Mouse (Mus musculus) kidney, postnatal 14 days (tissue): Measurements from ENCODE around the gene Nfic.
"Not testable (repeated sequence)": the region's sequence is repeated elsewhere in the genome, so short reads cannot be mapped to it uniquely, and the experiment has no call there.

Experiments used
- DNase-seq: peaks from one replicate; pipeline ENCODE4 v3.0.0; 2022; ENCODE audit warnings: mixed read lengths

The Nfic gene

DNA sequence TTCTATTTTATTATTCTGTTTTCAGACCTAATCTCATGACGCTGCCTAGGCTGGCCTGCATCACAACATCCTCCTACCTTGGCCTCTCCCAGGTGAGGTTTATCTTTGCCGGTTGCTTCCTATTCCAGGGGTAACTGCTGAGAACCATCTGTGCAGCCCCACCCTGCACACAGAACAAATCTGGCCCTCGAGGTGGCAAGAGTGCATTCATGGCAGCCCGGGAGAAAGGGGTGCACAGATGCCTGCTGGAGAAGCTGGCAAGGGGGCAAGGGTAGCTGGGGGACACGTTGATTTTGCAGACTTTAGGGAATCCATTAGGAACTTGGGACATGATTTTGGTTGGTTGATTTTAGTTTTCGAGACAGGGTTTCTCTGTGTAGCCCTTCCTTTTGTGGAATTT is 2.8 kb upstream of the Nfic start:
- DNase-seq: no peak

DNA sequence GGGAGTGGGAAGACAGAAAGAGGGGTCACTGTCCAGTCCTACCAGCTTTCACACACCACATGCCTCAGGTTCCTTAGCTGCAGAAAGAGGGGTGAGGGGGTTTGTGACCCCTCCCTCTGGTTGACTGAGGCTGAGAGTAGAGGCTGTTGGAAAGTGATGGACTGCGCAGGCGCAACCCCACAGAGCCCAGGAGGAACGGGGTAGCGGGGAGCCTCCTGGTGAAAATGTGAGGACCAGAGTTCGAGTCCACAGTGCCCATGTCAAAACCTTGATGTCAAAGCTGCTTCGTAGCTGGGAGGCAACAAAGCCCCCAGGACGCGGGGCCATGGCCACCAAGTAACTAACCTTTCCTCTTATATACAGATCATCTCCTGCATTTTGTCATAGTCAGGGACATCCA is 2.2 kb upstream of the Nfic start:
- DNase-seq: no peak

DNA sequence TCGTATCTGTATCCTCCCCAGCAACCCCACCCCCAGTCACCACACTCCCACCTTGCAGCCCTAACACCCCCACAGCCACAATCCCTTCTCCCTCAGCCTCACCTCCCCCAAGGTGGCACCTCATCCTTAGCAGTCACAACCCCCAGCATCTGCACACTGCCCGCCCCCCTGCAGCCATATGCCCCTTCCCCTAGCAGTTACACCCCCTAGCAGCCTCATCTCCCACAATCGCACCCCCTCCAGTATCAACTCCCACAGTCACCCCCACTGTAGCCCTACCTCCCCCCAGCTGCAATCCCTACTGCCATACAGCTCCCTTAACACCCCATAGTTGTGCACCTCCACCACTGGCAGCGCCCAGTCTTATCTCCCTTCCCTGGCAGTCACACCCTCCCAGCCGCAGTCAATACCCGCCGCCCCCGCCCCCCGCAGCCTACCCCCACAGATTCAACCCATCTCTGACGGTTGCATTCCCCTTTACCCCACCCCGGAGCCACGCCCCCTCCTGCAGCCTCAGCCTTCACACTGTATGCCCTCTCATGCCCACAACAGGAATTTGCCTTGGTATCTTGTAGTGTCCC is 1.6 kb upstream of the Nfic start:
- DNase-seq: no peak

DNA sequence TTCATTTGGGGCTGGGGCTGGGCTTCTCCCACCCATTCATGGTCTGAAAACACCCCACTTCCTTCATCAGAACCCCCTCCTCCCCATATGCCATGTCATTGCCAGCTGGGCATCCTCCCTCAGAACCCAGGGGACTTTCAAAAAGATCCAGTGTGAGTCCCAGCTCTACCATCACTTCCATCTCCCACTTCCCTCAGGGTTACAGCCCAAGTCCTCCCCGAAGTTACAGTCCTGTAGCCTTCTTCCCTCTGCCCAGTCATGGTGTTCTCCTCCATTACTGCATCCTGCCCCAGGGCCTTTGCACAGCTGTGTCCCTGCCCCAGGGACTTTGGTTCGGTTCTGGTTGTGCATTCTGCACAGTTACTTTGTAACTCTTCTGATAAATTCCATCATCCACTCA is 1.3 kb downstream of the Nfic start:
- DNase-seq: no peak

DNA sequence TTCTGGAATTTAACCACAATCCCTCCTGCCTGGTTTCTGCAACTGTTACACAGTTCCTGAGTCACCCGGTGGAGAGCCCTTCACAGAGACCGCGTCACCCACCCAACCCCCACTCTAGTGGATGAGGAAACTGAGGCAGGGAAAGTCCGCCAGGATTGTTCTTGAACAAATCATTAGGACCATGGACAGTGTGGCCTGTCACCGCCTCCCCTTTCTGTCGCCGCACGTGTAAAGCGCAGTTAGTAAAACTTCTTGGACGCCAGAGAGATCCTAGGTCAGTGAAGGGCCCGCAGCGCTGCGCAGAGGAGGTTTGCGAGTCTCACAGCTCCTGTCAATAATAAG is 2.5 kb downstream of the Nfic start:
- DNase-seq: no peak

DNA sequence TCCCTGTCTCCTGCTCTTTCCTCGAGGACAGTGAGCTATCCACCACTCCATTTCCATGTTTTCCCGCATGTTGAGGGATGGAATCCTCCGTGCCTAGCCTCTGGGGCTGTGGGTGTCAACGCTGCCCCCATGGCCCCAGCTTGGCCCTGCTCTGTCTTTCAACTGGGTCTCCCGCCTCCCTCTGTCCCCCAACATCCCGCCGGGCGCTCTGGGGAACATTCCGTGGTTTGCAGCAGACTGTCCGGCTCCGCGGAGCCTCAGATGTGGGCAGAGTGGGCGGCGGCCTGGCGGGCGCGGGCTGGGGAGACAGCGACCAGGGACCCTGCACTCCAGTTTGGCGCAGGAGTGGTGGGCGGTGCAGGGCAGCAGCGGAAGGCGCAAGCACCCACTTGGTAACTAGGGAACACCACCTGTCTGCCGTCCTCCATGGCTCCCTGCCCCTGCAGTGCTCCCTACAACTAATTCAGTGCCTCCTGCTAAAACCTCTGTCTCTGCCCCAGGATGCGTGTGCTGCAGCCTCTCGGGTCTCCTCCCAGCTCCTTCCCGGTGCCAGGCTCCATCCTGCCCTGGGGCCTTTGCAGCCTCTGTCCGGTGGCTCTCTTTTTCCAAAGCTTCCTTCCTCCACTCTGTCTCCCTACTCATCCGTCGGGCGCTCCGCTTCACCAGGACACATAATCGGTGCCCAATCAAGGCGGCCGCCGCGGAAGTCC is 3.0 kb downstream of the Nfic start:
- DNase-seq: no peak

DNA sequence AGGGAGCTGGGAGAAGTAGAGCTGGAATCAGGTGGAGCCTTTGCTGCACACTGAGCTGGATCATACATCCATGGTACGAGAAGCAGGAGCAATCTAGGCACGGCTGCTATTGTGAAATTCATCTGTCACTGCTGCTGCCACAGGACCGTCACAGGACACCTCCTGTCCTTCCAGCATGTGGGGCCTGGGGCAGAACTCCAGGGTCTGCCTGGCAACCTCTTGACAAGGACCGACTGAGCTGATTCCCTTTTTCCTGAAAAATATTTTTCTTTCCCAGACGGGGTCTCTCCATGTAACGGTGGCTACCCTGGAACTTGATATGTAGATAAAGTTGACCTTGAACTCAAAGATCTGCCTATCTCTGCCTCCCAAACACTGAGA is 4.1 kb downstream of the Nfic start:
- DNase-seq: no peak

DNA sequence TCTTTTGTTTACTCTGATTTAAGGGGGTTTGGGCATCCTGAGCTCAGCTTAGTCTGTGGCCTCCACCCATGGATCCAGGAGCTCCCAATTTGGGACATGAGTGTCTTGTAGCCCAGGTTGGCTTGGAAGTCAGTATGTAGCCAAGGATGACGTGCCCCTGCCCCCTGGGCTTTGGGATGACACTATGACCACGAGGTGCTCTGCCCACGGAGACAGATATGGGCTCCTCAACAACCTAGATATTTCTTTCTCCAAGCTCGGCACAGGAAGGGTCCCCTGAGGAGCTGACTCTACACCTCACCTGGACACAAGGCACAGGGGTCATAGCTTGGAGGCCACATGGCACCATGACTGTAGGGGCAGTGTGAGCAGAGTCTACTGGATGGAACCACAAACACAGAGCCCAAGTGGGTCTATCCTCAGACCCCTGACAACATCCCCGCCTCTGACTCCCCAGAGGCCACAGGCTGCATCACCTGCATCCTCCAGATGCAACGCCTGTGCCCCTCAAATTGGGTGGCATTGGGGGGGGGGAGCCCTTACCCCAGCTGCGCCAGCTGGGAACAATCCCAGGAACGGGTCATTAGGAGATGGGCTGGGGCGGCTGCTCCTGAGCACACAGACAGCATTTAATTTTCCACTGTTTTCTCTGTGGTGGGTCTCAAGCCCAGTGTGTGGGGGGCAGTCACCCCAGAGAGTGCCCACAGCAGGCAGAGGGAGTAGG is 4.6 kb downstream of the Nfic start:
- no peak for DNase-seq

DNA sequence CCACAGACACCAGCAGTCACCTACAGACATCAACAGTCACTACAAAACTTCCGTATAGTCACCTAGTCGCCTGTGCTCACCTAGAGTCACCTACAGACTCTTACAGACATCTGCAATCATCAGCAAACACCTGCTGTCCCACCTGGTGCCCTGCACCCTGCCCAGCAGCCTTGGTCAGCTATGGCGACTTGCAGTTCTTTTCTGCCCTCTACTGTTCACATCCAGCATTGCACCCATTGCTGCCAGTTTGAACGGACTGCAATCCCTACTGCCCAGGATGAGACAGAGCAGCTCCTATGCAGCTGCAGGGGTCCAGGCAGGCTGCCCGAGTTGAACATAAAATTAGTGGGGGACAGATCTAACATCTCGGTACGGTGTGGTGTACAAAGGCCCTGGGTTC is 5.3 kb downstream of the Nfic start:
- DNase-seq: peak; percentile 89

DNA sequence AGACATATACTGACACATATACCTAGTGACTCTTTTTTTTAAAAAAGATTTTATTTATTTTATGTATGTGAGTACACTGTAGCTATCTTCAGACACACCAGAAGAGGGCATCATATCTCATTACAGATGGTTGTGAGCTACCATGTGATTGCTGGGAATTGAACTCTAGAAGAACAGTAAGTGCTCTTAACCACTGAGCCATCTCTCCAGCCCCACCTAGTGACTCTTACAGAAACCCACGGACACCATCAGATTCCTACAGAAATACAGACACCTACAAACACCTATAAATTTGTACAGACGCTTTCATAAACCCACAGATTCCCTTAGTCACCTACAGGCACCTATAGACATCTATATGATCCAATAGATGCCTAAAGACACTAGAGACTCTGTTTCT is 9.9 kb downstream of the Nfic start:
- not testable (repeated sequence) for DNase-seq

DNA sequence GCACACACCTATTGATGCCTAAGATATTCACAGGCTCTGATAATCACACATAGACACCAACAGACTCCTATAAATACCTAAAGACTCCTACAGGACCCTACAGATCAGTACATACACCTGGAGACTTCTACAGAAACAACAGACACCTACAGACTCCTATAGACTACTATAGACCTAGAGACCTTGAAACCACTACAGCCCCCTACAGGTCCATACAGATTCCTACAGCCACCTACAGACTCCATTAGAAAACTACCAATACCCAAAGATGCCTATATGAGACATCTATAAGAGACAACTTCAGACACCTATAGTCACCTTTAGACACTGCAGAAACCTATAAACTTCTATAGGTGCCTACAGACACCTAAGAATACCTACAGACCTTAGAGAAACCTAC is 14.4 kb downstream of the Nfic start:
- DNase-seq: no peak

DNA sequence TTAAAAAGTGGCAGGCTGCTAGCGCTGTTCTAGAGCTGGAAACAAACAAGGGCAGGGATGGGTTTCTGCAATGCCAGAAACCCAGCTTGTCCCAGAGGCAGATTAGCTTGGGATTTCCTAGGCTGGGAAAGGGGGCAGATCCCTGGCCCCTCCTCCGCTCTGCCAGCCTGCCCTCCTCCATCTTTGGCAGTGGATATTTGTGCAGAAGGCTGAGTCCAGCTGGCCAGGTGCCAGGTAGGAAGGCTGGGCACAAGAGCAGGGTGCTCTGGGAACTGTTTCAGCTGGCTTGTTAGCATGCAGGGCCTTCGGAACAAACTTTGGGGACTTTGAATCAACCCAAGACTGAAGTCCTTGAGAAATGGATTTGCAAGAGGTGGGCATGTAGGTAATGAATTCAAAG is 20.0 kb downstream of the Nfic start:
- peak; percentile 92 for DNase-seq

DNA sequence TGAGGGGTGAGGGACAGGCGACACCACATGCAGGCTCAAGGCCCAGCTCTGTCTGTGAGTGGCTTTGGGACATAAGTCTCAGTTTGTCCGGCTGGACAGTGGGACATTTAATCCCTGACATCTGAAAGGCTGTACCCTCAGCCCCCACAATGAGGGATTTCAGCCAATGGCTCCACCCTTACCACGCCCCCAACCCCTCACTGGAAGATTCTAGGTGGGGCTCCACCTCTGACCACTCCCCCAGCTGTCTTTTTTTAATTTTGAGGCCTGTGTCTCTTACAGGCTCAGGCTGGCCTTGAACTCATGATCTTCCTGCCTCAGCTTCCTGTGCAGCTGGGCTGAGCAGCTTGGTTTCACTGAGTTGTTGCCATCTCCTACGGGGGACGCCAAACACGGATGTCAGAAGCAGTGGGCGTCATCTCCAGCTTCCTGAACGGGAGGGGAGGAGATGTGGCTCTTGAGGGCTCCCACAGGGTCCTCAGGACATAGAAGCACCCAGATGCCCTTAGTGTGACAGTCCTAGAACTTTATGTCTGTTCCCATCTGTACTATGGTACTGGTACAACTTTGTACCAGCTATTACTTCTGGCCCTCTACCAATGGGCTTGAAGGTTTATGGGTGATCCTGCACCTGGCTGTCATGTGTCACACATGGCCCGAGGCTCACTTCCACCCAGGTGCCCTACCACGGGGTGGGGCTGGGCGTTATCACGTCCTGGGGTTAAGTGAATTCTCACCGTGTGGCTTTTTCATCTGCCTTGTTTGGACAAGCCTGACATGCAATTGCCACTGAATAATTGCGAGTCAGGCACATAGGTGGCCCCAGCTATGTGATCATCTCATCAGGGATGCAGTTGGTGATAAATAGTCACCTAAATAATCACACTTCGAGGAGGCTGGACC is 20.8 kb downstream of the Nfic start:
- DNase-seq: peak; percentile 32

DNA sequence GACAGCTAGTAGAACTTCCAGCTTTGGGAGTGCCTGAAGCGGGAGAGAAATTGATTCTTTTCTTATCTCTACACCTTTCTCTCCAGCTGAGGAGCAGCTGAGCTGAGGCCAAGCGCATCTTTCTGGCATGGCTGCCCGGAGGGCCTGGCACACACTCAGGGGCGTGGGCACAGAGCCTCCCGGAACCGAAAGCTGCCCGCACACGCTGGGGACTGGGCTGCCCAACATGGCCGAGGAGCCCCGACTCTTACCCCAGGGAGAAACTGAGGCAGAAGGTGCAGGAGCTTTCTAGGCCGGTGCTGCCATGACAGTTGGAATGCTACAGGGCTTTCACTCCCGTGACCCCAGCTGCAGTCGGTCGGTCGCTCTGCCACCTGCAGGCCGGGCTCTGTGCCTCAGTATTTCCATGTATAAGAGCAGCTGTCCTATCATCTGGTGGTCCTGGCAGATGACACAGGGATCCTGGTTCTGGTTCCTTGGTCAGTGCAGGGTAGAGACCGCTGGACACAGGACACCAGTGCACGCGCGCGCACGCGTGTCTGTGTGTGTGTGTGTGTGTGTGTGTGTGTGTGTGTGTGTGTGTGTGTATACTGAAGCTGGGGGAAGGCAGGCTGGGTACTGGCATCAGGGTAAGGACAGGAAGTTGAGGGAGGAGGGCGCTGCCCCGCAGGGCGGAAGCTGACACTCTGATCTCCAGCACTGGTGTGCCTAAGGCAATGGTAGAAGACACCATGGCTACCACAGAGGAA is 21.7 kb downstream of the Nfic start:
- DNase-seq: peak; percentile 36

DNA sequence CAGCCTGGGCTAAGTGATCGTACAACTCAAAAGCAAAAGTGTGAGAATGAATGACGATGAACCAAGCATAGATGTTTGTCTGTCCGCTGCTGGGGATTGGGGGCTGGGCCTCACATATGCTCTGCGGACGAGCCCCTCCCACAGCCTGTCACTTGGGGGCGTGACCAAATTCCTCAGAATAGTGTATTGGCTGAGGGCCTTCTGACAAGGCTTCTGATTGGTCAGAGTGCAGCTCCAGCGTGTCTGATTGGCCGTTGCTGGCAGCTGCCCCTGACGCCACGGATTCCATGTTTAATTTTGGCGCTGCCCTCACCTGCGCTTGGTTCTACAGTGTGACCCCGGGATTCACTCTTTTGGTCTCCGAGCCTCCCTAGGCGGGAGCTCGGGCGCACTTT is 22.6 kb downstream of the Nfic start:
- peak; percentile 97 for DNase-seq

DNA sequence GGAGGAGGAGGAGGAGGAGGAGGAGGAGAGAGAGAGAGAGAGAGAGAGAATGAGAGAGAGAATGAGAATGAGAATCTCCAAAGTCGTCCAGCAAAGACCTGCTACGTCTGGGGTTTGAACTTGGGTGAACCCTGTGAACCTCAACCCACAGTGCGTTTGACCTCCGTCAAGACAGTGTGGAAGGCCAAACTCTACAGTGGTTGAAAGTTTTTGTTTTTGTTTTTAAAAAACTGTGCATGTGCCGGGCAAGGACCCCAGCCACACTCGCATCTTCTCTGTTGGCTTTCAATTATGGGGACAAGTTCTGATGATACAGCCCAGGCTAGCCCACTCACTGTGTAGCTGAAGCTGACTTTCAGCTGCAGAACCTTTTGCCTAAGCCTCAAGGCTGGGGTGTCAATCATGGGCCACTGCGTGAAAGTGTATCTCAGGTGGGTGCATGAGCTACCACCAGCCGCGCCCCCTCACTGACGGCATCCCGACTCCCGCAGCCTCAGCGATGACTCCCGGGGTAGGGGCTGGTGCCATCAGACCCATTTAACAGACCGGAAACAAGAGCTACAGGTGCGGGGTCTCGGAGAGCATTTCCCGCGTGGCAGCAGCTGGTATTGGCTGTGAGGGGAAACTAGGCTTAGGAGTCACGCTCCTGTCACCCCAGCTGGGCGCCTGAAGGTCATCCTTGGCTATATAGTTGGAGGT is 23.1 kb downstream of the Nfic start:
- peak; percentile 26 for DNase-seq

DNA sequence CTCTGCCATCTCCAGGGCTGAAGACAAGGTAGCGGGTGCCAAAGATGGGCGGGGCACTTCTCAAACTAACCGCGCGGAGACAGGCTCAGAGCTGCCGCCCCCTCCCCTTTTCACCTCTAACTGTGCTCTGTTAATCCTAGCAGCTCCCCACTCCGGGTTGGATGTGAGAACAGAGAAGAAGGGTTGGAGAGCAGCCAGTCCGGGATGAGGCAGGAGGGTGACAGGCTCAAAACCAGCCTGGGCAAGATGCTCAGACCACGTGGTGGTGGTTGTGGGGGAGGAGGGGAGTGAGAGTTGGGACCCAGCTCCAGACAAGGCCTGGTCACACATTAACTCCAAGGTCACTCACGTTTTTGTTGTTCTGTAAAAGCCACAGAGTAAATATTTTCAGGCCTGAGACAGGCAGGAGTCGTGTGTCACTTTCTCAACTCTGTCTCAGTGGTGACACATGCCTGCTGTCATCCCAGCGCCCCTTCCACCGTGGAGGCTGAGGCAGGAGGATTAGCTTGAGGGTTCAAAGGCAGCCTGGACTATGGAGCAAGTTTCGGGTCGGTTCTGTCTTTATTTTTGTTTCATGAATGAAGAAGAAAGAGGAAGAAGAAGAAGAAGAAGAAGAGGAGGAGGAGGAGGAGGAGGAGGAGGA is 23.8 kb downstream of the Nfic start:
- DNase-seq: peak; percentile 89

DNA sequence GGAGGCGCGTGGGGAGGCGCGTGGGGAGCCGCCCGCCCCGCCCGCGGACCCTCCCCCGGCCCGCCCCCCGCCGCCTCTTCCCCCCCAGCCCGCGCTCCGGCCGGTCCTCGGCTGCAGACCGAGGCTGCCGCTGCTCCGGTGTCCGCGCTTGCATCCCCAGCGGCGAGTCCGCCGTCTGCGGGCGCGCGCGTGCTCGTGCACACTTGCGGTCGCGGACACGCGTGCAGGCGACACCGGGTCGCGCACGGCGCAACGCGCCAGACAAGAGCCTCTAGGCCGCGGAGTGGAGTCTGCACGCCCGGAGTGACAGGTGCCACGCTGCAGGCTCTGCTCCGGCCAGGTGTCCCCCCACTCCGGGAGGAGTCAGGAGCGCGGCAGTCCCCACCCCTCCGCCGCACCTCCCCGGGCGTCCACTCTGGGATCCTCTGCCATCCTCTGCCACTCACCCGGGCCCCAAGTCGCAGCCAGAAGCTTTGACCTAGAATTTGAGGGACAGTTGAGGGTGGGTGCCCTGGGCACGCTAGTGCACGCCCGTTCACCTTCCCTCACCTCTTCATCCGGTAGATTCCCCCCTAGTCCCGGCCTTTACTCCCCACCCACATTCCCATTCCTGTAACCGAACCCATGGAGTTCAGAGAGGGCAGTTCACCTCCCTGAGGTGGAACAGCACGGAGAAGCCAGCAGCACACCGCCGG is 24.5 kb downstream of the Nfic start:
- peak; percentile 82 for DNase-seq

DNA sequence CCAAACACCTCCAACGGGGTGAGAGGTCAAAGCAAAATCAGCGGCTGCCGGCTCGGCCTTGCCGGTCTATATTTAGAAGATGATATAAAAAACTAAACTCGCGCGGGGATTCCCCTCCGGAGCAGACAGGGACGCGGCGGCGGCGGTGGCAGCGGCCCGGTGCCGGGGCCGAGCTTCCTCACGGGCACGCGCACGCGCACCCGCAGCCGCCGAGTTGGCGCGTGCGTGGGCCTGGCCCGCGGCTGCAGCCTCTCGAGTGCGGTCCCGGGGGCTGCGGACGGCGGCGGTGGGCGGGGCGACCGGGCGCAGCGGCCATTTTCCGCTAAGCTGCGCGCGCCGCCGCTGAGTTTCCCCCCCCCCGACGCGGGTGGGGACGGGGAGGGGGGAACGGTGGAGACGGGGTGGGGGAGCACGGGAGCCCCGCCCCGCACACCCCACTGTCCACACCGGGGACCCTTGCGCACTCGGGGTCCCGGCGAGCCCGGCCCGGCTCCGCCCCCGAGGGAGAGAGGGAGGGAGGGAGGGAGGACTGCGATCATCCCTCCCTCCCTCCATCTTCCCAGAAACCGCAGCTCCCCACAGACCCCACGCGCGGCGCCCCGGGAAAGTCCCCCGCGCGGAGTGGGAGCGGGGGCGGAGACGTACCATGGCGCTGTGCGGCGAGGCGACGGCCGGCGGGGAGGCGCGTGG is 25.1 kb downstream of the Nfic start:
- peak; percentile 91 for DNase-seq

DNA sequence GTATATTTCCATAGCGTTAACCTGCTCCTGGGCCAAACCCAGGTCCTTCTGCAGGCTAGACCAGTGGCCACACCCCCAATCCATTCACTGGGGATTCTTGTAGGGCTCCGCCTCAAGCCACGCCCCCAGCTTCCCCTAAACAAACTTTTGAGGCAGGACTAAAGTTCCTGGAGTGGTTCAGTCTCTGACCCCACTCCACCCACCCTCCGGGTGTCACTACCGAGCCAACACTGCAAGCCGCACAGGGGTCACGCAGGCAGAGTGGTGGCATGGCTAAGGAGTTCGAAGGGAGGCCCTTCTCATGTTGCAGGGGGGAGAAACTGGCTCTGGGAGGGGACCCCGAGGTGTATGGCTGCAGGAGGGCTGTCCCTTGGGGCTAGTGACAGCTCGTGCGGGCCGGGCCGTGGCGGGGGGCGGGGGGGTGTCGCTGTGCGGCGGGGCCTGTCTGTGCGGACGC is 25.8 kb downstream of the Nfic start:
- DNase-seq: peak; percentile 95
